Comparison of ENCODE assay signal across 27 mouse cellular contexts in the genomic region with DNA sequence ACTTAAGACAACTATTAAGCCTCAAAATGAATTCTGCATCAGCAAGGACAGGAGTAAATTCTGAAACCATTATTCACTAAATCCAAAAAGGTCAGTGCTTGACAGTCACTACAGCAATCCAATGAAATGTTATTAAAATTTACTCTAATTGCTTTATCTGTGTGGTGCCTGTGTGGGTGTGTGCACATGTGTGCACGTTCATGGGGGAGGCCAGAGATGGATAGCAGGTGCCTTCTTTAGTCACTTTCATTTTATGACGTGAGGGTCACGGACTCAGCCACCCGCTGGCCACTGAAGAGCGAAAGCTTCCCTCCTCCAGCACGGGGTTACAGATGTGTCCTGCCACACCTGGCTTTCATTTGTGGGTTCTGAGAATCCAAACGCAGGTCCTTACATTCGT. TPM values are rescaled to one million over a fixed set of nuclear protein-coding genes. Genes with fewer than 3 reads are reported as not detected.
DNase-seq lines count a peak whose midpoint lies in the region; ATAC-seq and TF ChIP-seq lines count a peak whose summit lies in the region.
"Had no signal": no experiment of that assay in that cellular context is flagged by ENCODE, and none has a peak within 500 bp of the region (broad histone marks: within the 10 kb centered on the region; RNA-seq: fewer than 3 reads in every experiment).

No protein-coding gene starts in this region.

- peaks cover 41% of the 10 kb centered on the region for H3K4me1 ChIP-seq in G1E (ENCODE audit: insufficient read depth, low read depth, low read length)
- H3K4me1 ChIP-seq in erythroblast, embryonic 14.5 days (ENCODE audit: control insufficient read depth): peaks cover 27% of the 10 kb centered on the region
- H3K4me1 ChIP-seq in liver, embryonic 13.5 days (replicated peaks): peaks cover 36% of the 10 kb centered on the region
- H3K4me1 ChIP-seq: embryonic facial prominence, embryonic 12.5 days had no signal

- WGBS in liver, embryonic 13.5 days (ENCODE audit: insufficient replicate concordance): 52% methylated on average over 8 of the region's 8 CpGs

- no peak for TF ChIP-seq CTCF in G1E (IDR thresholded peaks at IDR 0.05; ENCODE audit: low read depth, low read length)

- H3K36me3 ChIP-seq in G1E (replicated peaks): peaks cover 25% of the 10 kb centered on the region
- no peaks in the 10 kb centered on the region; the same call in 1 of the 2 replicates for H3K36me3 ChIP-seq in erythroblast, embryonic 14.5 days (ENCODE audit: control insufficient read depth)
- no peaks in the 10 kb centered on the region for H3K36me3 ChIP-seq in liver, embryonic 13.5 days
- H3K36me3 ChIP-seq: embryonic facial prominence, embryonic 12.5 days; lung, embryonic 15.5 days; neural tube, embryonic 13.5 days had no signal

- H3K27me3 ChIP-seq in G1E (ENCODE audit: insufficient read depth, low read length): no peaks in the 10 kb centered on the region
- no peaks in the 10 kb centered on the region for H3K27me3 ChIP-seq in erythroblast, embryonic 14.5 days (ENCODE audit: control insufficient read depth)
- H3K27me3 ChIP-seq in liver, embryonic 13.5 days: no peaks in the 10 kb centered on the region
- H3K27me3 ChIP-seq: embryonic facial prominence, embryonic 12.5 days; forebrain, embryonic 12.5 days; heart, embryonic 12.5 days; lung, embryonic 15.5 days; midbrain, embryonic 13.5 days; neural tube, embryonic 13.5 days had no signal

- no peaks in the 10 kb centered on the region for H3K9me3 ChIP-seq in G1E (replicated peaks)
- H3K9me3 ChIP-seq in erythroblast, embryonic 14.5 days (ENCODE audit: control insufficient read depth, low read length): no peaks in the 10 kb centered on the region
- H3K9me3 ChIP-seq in liver, embryonic 13.5 days (replicated peaks): no peaks in the 10 kb centered on the region
- H3K9me3 ChIP-seq: embryonic facial prominence, embryonic 12.5 days; forebrain, embryonic 12.5 days; heart, embryonic 12.5 days; lung, embryonic 15.5 days; midbrain, embryonic 13.5 days; neural tube, embryonic 13.5 days had no signal

- peak overlapping the region; percentile 58; the same call in 1 of the 2 replicates for H3K27ac ChIP-seq in liver, embryonic 13.5 days
- H3K27ac ChIP-seq: embryonic facial prominence, embryonic 12.5 days; forebrain, embryonic 12.5 days; hindbrain, embryonic 14.5 days; layer of hippocampus, adult 2 months; lung, embryonic 15.5 days; midbrain, embryonic 13.5 days; neural tube, embryonic 13.5 days had no signal

- no peak for DNase-seq in G1E (ENCODE audit: low spot score)
- peak; percentile 20 for DNase-seq in liver, embryonic 13.5 days
- no peak for DNase-seq in cerebellum, adult 8-10 months
- no peak for DNase-seq in thymus, postnatal 36 days
- no peak for DNase-seq in kidney, postnatal 25 days
- DNase-seq: cerebellum, adult 9-10 months; cerebellum, postnatal 36 days; embryo, embryonic 11 days; gastrocnemius, postnatal 36 days; heart, adult 18-20 months; heart, postnatal 4 days; kidney, adult 9 months; kidney, postnatal 10 days; left cerebral cortex, postnatal 4 days; retina, postnatal 1 day; right cerebral cortex, postnatal 14 days had no signal

- peak overlapping the region; percentile 55 for H3K4me2 ChIP-seq in liver, embryonic 13.5 days
- H3K4me2 ChIP-seq: embryonic facial prominence, embryonic 12.5 days; forebrain, embryonic 12.5 days; heart, embryonic 12.5 days; hindbrain, embryonic 14.5 days; lung, embryonic 15.5 days; midbrain, embryonic 13.5 days; neural tube, embryonic 13.5 days had no signal

- H3K9ac ChIP-seq in liver, embryonic 13.5 days: peak overlapping the region; percentile 43; the same call in 1 of the 2 replicates
- H3K9ac ChIP-seq: embryonic facial prominence, embryonic 12.5 days; forebrain, embryonic 12.5 days; heart, embryonic 12.5 days; hindbrain, embryonic 14.5 days; lung, embryonic 15.5 days; midbrain, embryonic 13.5 days; neural tube, embryonic 13.5 days had no signal

- peak overlapping the region; percentile 61; the same call in 1 of the 2 replicates for H3K4me3 ChIP-seq in G1E (ENCODE audit: low read depth, low read length)
- H3K4me3 ChIP-seq in erythroblast, embryonic 14.5 days (replicated peaks): peak overlapping the region; percentile 47
- peak overlapping the region; percentile 33 for H3K4me3 ChIP-seq in liver, embryonic 13.5 days (replicated peaks)
- H3K4me3 ChIP-seq: embryonic facial prominence, embryonic 12.5 days; forebrain, embryonic 12.5 days; heart, embryonic 12.5 days; layer of hippocampus, adult 2 months; lung, embryonic 15.5 days; midbrain, embryonic 13.5 days; neural tube, embryonic 13.5 days had no signal

- peak; percentile 24 for ATAC-seq in G1E (ENCODE audit: extremely low read depth, insufficient number of reproducible peaks, low FRiP score, poor library complexity, severe bottlenecking)
- ATAC-seq in liver, embryonic 13.5 days (ENCODE audit: low read depth): peak; percentile 77
- peak; percentile 59 for ATAC-seq in megakaryocyte progenitor cell, adult 5-6 weeks (replicated peaks; ENCODE audit: poor library complexity)
- ATAC-seq: intestine, postnatal 0 days; midbrain, embryonic 13.5 days had no signal

RNA-seq across cellular contexts. Expression of gene Zdhhc21, which starts 43.4 kb away (rescaled TPM):
- total RNA-seq in G1E (2014; fragmentation: Nextera tagmentation) (41.8 and 55.3 TPM in 2 replicates), G1E (2017) (23.9 and 28.6 TPM in 2 replicates)
- 2.2 and 2.9 TPM in 2 replicates for polyA plus RNA-seq in G1E (2012)
- not detected in 2 replicates for polyA plus RNA-seq in erythroblast, embryonic 14.5 days (2012)
- 4.4 and 6.2 TPM in 2 replicates for polyA plus RNA-seq in liver, embryonic 13.5 days (2015; fragmentation: Nextera tagmentation; extraction: Ambion mirVana)
- total RNA-seq in megakaryocyte progenitor cell, adult 5-6 weeks (2015): 30.4 and 34.9 TPM in 2 replicates
- total RNA-seq in megakaryocyte progenitor cell, adult 5-6 weeks (2017): 19.9 and 21.6 TPM in 2 replicates

Comparison
In these comparisons a context has a peak if more than half of its experiments do, and no peak if none do; other contexts are left out.
1. ATAC-seq: peak in every context shown above with its lines; median percentile 77 in liver, embryonic 13.5 days; 59 in megakaryocyte progenitor cell, adult 5-6 weeks; 24 in G1E.